ENCODE assay signal across 9 mouse cellular contexts in genomic region chr13:53067949-53068348, GRCm38 (mm10).
DNase-seq lines count a peak whose midpoint lies in the region.
"Had no signal": no experiment of that assay in that cellular context is flagged by ENCODE, and none has a peak within 500 bp of the region (broad histone marks: within the 10 kb centered on the region; RNA-seq: fewer than 3 reads in every experiment).

No protein-coding gene starts in this region.

- 84% methylated on average over 11 of the region's 11 CpGs for WGBS in heart, embryonic 10.5 days

- peak; percentile 98 for DNase-seq in heart, adult 11 months
- DNase-seq in heart, embryonic 10.5 days (ENCODE audit: low spot score): no peak
- peak; percentile 82 to 84 for DNase-seq in adrenal gland, postnatal 36 days
- DNase-seq in heart, postnatal 4 days: peak; percentile 87
- DNase-seq in lung, postnatal 14 days: peak; percentile 17
- no peak for DNase-seq in retina, embryonic 14.5 days (ENCODE audit: low spot score)
- DNase-seq in frontal cortex, adult 2 months (ENCODE audit: extremely low spot score in 1 of 2, low spot score in 1 of 2): no peak
- no peak for DNase-seq in spleen, postnatal 10 days (ENCODE audit: low spot score in 2 of 2)

- no peaks in the 10 kb centered on the region for H3K36me3 ChIP-seq in heart, embryonic 10.5 days

- H3K27me3 ChIP-seq in heart, embryonic 10.5 days (ENCODE audit: insufficient read depth, poor library complexity, severe bottlenecking): no peaks in the 10 kb centered on the region

- no peak overlapping the region for H3K27ac ChIP-seq in heart, embryonic 10.5 days

- H3K9me3 ChIP-seq in heart, embryonic 10.5 days: no peaks in the 10 kb centered on the region

- peaks cover 10% of the 10 kb centered on the region; the same call in 1 of the 2 replicates for H3K4me1 ChIP-seq in heart, embryonic 10.5 days

- H3K4me3 ChIP-seq in heart, embryonic 10.5 days: no peak overlapping the region
- H3K4me3 ChIP-seq: erythroblast, embryonic 14.5 days had no signal

Comparison
In these comparisons a context has a peak if more than half of its experiments do, and no peak if none do; other contexts are left out.
1. DNase-seq: peak in heart, adult 11 months (single experiment), adrenal gland, postnatal 36 days (2 of 2), heart, postnatal 4 days (single experiment) and lung, postnatal 14 days (single experiment); none in heart, embryonic 10.5 days (single experiment), retina, embryonic 14.5 days (single experiment), frontal cortex, adult 2 months (0 of 2) and spleen, postnatal 10 days (0 of 2).